Mouse (Mus musculus) neural tube, embryonic 10.5 days (tissue): ENCODE measurements at regions not wholly inside any gene's neighbourhood (a gene's known extent, or its start where the extent isn't known, plus 50 kb on each side); places are given as distances from the start of the nearest gene placed in this dataset.

ENCODE experiments used
- DNase-seq: peaks from one replicate; pipeline ENCODE4 v3.0.0-alpha.2; 2017; ENCODE audit warnings: low spot score; ENCODE audit errors: extremely low spot score

DNA sequence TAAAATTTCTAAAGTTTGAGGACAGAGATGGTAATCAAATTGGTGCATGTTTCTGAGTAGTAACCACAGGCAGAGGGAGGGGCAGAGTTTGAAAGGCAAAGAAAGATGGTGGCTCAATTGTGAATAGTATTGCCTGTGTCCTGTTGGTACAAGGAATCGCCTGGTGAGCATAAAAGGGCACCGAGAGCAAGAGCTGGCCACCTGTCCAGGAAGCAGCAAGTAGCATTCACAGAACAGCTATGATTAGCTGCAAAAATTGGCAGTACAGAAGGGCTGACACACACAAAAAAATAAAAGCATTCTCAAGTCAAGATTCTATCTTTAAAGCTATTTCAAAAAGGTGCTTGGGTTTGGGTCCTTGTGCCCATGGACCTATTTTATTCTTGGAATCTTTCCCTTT lies 51.7 kb upstream of the Dusp10 start:
- DNase-seq = no peak

DNA sequence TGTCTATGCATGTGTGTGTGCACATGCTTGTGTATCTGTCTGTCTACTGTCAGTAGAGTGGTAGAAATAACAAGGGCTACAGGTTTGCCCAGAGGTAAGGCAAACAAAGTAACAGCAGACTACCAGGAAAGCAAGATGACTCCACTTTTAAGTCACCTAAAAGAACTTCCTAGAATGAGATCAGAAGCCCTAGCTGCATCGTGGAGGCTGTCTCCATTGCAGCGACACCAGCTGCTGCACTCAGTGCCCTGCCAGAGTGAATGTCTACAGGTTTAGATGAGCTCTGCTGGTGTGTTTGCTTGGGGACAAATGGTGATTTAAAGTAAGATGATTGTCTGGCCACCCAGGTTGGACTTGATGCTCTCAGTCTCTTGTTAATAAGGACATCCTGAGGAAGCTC lies 50.6 kb upstream of the Dusp10 start:
- no peak for DNase-seq

DNA sequence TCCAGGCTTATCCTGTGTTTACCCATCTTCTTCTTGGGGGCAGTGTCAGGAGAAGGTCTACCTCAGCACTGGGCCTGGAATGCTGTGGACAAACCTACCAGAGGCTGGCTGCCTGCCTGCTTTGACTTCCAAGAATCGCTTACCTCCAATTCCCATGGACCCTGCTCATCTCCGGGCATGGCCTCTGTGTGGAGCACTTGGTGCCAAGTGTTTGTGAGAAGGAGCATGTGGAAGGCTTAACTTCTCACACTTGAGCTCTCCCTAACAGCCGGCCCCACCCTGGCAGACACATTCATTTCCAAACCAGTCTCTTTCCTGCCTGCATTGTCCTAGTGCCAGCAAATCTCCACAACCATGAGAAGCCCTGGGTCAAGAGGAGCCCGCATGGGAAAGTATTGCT lies 49.8 kb upstream of the Dusp10 start:
- DNase-seq = no peak
